Mouse (Mus musculus) right cerebral cortex, adult 18-20 months (tissue): Measurements from ENCODE around the gene Adgrg1.

Experiments used
- DNase-seq: peaks from one replicate; pipeline ENCODE4 v3.0.0; 2022; ENCODE audit warnings: mixed read lengths

Gene Adgrg1

DNA sequence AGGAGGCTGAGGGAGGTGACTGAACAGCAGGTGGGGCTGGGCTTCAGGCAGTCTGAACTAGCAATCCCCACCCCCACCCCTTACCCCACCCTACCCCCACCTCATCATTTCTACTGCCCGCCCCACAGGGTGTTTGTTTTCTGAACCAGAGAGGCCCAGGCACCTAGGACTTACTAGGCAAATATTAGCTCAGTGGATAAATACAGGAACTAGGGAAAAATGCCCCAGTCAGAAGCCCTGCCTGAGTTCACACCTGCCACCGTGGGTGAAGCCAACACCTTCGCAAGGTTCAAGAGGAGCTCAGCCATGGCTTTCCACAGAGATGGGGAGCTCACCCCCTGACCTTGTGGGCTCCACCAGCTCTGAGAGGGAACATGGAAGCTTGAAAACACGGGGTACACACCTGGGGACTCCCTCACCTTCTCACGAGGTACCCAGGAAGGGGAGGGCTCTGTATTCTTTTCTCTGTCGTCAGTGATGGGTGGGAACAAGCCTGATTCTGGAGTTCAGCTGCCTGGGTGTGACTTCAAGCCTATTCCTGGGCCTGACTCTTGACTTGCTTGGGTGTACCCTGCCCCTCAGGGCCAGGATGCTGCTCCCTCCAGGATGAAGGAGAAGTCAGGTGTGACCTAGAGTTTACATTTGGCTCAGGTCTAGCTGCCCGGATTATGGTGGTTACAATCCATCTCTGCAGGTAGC, at the start of gene Adgrg1:
TSS of gene Adgrg1 (plus strand) at position 285 of the 699 bp plus-strand sequence.
- DNase-seq = no peak

DNA sequence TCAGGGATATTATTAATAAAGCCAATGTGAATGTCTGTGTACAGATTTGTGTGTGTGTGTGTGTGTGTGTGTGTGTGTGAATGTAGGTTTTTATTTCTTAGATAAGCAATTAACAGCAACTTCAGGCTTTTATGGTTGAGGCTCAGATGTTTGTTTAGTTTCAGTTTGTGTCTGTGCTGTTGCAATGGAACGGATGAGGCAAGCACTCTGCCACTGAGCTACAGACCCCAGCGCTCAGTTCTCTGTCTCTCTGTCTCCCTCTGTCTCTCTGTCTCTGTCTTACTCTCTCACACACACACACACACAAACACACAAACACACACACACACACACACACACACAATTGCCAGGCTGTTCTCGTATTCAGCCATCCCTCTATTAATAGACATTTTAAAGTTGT, 46.3 kb upstream of the Adgrg1 start:
- DNase-seq = no peak

DNA sequence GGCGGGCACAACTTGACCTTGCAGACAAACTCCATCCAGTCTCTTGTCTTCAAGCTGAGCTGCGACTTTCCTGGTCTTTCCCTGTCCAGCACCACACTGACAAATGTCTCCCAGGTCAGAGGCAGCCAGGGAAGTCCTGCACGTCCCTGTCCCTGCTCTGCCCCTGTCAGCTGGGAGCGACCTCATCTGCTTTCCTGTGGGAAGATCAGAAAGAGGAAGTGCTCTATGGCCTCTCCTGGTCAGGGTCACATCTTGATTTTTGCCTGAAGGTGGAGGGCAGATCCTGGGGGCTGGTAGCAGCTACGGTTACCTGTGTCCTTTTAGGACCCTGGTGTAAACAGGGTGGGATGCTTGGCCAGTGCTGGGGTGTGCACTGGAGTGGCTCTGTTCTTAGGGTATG, 40.6 kb upstream of the Adgrg1 start:
- DNase-seq = no peak

DNA sequence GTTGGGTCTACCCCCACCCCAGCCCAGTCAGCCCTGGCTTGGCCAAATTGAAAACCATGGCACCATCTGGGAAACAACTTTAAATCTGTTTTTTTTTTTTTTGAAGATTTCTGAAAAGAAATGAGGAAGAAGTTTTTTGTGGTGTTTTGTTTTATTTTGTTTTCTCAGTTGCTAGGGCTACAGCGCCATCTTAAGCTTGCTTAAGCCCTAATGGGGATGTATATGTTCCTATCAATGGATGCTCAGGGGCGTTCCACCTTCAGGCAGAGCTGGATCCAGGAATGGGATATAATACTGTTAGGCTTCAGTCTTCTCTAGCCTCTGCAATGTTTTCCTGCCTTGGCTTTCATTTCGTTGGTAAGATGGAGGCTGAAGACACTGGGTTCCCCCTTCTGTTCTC, 39.4 kb upstream of the Adgrg1 start:
- DNase-seq = no peak

DNA sequence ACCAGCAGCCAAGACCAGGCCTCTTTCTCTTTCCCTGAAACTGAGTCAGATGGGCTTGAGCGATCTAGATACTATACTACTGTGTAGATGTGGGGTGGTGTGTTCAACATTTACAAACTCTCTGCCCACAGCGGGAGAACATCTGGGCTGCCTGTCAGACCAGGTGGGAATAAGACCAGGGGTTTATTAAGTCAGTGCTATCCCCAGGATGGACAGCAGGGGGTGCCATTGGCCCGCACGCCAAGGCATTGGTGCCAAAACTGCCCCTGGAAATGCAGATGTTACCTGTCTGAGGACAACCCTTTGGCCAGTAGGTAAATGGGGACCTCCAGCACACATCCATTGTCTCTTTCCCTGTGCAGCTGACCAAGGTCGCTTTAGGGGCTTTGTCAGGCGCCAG, 32.0 kb upstream of the Adgrg1 start:
- DNase-seq = peak; percentile 20

DNA sequence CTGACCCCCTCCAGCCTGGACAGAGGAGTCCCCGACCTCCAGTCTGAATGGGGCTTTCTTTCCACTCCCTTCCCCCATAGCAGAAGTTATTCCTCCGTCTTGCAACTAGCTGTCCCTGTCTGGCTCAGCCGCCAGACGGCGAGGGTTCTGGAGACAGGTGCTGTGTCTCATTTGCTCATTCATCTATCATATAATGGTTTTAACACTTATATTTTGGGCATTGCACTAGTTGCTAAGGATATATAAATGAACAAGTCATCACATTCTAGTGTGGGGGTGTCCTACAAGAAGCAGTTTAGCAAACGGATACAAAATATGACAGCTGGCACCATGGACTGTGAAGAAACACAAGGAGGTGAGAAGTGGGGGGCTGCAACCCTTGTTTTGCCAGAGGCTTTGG, 29.4 kb upstream of the Adgrg1 start:
- DNase-seq = peak; percentile 74

DNA sequence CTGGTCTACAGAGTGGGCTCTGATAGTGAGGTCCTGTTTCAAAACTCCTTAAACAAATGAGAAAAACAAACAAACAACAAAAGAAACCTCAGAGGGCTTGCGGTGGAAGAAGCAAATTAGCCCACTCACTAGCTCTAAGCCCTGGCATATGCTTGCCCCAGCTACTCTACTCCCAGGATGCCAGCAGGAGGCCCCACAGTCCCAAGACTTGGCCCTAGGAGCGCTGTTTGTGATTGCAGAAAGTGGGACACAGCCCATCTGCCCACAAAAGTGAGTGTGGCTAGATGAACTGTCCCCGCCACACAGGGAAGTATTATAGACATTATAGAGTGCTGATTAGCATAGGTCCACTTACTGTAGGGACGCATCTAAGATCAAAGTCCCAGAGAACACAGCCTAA, 26.1 kb upstream of the Adgrg1 start:
- no peak for DNase-seq

DNA sequence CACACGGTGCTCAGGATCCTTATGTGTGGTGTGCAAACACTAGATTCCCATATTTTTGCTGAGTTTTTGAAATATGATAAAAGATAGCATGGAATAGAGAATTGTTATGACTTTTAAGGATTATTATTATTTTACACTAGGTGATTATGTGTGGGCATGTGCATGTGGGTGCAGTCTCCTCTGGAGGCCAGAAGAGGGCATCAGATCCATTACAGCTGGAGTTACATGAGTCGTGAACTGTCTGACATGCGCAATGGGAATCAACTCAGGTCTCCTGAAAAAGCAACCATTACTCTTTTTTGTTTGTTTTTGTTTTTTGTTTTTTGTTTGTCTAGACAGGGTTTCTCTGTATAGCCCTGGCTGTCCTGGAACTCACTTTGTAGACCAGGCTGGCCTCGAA, 25.5 kb upstream of the Adgrg1 start:
- no peak for DNase-seq

DNA sequence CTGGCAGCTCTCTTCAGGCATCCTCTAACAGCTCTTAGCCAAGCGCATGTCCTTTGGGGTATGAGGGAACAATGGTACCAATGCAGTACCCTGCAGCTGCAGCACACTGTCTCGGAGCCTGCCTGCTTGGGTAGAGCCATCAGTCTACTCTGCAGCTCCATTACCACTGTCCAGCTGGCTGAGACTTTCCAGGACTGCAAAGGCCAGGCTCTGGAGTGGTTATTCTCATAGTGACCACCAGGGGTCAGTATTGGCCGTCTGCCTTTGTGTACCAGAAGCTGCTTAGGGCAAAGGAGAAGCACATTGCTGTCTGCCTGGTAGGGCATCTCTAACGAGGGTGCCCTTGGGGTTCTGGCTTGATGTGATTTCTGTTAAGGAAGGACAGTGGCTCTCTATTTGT, 24.5 kb upstream of the Adgrg1 start:
- peak; percentile 72 for DNase-seq

DNA sequence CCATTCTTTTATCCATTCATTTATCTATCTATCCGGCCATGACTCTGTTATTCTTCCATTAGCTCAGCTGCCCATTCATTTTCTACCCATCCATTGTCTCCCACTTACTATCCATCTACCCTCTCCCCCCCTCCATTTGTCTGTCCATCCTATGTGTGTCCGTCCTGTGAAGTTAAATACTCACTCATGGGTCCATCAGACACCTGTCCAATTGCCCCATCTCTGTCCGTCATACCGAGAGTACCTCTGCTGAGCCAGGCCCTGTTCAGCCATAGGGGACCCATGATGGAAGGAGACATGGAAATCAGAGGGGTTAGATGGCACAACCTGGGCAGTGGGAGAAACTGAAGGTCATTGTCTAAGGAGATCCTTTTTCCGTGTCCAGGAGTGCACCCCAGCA, 24.1 kb upstream of the Adgrg1 start:
- DNase-seq = no peak

DNA sequence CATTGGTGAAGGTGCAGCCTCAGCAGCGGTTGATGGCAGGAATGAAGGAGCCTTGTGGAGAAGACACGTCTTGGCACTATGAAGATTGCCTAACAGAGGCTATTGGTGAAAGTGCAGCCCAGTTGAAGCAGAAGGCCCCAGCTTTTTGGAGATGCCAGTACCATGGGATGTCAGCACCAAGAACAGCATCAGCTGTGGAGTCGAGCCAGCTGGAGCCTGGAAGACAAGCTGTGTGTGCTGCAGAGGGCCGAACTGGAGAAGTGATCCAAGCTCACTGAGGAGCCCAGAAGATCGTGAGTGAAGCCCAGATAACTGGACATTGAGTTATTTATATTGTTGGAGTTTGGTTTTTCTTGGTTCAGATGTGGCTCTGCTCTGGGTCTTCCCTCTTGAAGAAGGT, 22.5 kb upstream of the Adgrg1 start:
- no peak for DNase-seq

DNA sequence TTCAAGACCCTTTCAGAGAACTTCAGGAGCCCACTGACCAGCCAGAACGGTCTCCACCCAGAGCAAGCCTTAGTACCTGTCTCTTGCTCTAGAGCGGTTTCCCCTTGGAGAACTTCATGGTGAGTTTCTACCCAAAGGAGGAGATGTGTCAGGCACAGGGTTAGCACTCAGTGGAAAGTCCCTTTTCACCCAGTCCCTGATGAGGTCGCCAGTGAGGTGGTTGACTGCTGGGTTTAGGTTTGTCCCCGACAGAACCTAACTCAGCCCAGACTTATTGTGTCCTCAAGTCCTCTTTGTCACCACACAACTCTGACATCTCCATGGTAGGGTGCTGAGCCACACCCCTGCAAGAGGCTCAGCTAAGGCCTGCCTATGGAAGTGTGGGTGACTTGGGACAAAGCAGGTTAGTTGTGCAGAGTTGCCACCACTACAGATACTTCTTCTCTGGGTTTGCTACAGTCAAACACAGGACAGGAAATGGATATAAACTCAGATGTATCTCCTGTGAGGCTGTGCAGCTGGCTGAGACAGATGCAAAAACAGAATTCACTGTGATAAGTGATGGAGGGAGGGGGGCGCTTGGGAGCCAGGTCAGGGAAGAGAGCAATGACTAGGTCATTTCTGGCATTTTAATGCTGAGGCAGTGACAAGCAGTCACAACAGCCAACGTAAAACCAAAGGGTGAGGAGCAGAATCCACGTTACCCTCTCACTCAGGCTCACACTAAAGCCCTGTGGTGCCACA, 20.8 kb upstream of the Adgrg1 start:
- no peak for DNase-seq

DNA sequence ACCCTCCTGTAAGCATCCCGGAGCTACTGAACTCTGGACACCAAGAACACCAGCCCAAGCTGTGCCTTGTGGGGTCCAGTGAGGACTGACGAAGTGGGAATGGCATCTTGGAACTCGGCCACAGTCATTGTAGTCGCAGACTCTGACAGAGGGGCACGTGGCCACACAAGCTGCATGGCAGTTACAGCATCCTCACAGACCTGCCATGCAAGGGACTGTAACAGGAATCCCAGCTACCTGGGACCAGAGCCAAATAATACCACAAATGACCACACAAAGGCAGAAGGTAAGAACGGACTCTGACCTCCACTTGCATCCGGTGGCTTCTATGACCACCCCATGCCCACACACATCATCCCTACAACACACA, 20.2 kb upstream of the Adgrg1 start:
- no peak for DNase-seq

DNA sequence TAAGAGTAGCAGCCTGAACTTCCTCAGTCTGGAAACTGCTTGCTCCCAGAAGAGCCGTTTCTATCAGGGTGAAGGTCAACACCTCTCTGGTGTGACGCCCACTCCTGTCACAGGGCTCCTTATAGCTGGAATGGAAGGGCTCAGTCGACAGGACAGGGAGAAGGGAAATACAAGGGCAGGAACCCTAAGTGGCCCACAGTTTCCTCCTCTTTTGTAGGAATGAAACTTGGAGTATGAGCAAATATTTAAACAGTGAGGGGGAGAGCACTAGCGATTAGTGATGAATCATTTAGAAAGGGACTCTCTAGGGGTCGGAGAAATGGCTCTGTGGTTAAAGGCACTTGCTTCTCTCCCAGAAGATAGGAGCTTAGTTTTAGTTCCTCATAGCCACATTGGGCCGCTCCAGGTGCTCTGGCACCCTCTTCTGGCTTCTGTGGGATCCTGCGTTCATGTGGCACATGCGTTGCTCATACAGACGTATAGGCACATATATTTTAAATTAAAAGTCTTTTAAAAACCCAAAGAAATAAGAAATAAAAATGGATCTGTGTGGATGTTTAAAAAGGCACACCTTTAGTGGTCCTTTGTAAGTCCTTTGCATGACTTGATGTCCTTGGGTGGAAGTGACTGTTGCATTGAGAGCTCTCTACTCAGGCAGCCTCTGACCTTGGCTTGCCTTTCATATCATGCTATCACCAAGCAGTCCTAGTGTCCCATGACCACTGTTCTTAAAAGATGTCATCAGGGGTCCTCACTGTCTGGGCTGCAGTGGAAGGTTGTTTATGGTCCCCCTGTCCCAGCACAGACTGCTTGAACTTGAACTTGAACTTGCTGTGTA, 19.4 kb upstream of the Adgrg1 start:
- peak; percentile 17 for DNase-seq

DNA sequence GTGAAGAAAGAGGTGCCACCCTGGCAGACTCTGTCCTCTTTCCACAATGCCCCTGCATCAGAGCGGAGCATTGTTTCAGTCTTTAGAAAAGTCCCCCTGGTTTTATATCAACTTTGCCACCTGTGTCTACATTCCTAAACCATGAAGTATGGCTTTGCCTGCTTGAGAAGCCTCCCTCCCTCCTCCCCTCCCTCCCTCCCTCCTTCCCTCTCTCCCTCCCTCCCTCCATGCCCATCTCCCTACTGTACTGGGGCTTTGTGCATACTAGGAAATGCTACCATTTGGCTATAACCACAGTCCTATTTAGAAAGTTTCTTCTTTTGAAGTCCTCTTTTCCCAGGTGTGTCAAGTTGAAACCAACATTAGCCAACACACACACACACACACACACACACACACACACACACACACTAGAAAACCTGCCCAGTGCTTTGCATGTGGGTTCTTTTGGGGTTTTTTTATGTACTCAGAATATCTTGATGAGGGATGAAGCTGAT, 18.4 kb upstream of the Adgrg1 start:
- no peak for DNase-seq

DNA sequence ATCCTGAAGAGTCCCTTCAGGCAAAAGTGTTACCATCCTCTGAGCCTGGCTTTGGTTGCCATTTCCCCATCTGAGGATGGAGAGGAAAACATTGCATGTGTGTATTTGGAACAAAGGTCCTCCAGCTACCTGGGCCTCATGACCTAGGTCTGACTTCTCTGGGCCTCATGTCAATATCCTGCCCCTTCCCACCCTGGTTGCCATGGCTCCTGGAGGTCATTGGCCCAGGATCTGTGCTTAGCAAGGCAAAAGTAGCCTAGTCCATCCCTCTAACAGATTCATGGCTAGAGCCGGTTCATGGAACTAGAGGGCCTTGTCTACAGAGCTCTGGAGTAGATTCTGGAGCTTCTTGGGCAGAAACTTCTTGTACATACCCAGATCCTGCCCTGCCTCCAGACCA, 12.3 kb upstream of the Adgrg1 start:
- no peak for DNase-seq

DNA sequence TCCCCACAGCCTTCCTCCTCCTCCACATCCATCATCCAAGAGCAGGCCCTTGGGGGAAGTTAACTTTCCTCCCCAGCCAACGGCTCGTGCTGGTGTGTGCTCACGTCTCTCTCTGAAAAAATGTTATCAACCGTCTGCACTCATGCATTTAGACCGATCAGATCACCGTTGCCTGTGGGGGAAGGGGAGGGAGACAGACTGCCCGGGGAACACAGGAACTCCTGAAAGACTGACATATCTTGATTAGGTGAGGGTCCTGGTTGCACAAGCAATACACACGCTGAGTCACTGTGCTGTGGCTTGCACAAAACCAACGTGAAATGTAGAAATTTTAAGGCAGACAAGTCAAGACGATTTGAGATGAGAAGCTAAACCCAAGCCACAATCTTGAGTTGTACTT, 9.7 kb upstream of the Adgrg1 start:
- DNase-seq = no peak

DNA sequence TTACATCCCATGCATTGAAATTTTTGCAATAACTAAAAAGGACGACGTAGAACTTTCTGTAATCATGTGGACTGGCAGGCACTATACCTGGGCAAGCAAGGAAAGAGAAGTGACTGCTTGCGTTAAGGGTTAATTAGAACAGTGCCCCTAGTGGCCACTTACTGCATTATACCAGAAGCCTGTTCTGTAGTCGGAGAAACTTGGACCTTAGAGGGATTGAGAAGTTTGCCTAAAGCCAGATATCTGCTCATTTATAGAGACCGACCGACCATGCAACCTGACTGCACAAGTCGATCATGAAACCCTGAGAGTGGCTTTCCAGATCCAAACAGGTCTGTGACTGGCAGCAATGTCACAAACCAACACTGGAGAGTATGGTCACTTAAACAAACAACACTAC, 8.0 kb upstream of the Adgrg1 start:
- no peak for DNase-seq

DNA sequence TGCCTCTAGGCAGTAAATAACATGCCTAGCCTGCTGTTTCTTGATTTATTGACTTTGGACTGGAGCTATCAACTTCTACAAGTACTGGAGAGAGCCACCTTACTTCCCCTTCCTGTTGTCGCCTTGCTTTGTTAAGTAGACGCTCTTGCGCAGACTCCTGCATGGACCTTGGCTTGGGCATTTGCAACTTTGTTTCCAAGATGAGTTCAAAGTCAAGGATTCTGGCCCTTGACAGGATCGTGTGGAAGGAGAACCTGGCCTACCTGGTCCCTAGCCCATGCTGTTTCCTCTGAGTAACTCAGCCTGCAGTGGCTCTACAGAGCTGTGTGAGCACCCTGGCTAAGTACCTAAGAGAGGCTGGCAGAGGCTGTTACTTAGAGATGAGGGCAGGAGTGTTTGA, 7.5 kb upstream of the Adgrg1 start:
- DNase-seq = no peak

DNA sequence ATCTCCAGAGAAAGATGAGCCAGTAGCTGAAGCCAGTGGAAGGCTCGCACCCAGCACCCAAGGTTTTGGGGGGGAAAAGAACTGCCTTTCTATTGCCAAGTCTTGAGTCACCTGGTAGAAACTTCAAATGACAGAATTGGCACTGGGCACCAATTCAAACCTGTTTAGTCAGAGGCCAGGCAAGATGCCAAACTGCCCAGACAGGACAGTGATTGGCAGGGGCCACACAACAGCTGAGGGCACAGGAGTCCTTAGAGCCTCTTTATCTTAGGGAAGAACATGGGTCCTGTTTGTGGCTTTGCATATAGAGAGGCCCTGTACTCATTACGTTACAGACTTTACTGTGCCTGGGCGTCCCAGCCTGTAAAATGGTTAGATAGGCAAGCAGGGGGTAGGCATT, 7.0 kb upstream of the Adgrg1 start:
- no peak for DNase-seq

DNA sequence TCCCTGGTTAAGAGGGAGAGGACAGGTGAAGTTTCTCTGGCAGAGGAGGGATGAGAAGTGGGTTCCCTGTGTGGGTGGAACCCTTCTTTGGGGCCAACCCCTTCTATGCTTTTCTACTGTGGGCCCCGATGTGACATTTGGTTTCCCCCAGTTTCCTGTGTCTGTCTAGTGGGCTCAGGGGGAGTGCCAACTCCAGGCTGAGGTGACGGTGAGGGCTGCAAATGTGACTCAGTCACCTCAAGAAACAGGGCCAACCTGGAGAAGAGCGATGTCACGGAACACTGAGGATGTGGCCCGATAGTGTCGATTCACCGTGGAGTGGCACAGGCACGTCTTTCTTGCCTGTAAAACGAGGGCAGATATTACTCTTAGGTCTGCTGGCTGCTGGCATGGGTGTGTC, 1.3 kb upstream of the Adgrg1 start:
- no peak for DNase-seq

DNA sequence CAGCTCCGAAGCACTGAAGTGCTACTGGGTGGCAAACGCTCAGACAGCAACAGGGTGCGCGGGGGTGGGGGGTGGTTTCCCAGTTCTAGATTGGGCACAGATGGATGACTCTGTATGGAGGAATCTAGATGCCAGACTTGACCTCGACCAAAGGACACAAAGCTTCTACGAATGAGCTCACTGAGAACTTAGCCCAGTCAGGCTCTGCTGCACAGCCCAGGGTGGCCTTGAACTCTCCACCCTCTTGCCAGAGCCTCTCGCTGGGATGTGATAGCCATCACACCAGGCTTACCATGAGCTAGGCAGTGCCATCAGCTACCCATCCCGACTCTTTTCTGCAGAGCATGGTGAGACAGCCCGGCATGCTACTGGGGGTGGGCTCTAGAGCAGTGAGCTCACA, 765 bp upstream of the Adgrg1 start:
- DNase-seq = no peak

DNA sequence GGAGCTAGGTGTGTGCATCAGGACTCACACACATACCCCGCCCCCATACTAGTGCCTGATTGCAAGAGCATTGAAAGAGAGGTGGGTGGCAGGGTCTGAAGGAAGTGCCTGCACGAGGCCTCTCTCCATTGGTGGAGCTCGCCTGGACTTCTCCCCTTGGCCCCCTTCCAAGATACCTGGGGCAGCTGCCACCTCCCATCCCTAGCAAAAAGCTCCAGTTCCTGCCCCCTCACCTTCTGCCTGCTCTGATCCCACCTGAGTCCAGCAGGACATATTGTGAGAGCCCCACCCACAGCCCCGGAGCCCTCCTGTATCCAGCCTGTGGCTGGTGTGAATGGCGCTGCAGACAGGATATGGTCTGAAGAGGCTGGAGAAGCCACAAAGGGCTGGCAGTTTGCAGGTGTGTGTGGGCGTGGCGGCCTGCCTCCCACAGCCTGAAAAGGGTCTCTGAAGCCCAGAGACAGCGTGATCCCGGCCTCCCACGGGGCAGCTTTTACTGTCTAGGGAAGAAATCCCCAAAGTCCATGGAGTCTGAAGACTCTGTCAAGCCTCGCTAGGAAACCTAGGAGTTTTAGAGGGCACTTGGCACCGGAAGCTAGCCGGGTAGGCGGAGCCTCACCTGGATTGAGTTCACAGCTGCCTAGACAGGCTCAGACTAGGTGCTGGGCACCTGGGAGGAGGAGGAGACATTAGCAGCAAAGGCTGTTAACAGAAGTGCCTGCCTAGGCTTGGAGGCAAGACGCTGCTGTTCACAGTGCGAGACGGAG, 2.3 kb downstream of the Adgrg1 start:
- no peak for DNase-seq
